Comparison of ENCODE assay signal across 9 mouse cellular contexts in genomic region chr7:112760293-112760692, GRCm38 (mm10).
A peak's percentile ranks its signal among the peaks of the same experiment; 100 is the strongest.
DNase-seq lines count a peak whose midpoint lies in the region; ATAC-seq and TF ChIP-seq lines count a peak whose summit lies in the region.
"Had no signal": no experiment of that assay in that cellular context is flagged by ENCODE, and none has a peak within 500 bp of the region (broad histone marks: within the 10 kb centered on the region; RNA-seq: fewer than 3 reads in every experiment).

No protein-coding gene starts in this region.

- intact Hi-C loops in heart, adult 2 months (cut with DNase I), result loop anchor here (2.0 to 5.0 kb wide), 2 partner anchors 79 to 107 kb away; no protein-coding TSS in a partner anchor
- intact Hi-C loops in heart, postnatal 14 days (cut with DNase I), result loop anchor here (5.0 kb wide), 1 partner anchor 78 kb away; no protein-coding TSS in a partner anchor

- 63% methylated on average over 3 of the region's 3 CpGs for WGBS in heart, adult 2 months
- 79% methylated on average over 3 of the region's 3 CpGs for WGBS in lung, postnatal 0 days
- WGBS in hindbrain, embryonic 10.5 days, result 77% methylated on average over 3 of the region's 3 CpGs
- 59% methylated on average over 3 of the region's 3 CpGs for WGBS in neural tube, embryonic 13.5 days

- TF ChIP-seq POLR2A in heart, adult 2 months (IDR thresholded peaks at IDR 0.05; ENCODE audit: insufficient read depth, low read depth, low read length), result no peak

- peaks cover 32% of the 10 kb centered on the region for H3K4me1 ChIP-seq in heart, adult 2 months (ENCODE audit: control insufficient read depth, insufficient read depth, low read length)
- peaks cover 23% of the 10 kb centered on the region; the same call in 1 of the 2 replicates for H3K4me1 ChIP-seq in lung, postnatal 0 days (ENCODE audit: insufficient read depth, low read depth, low read length)
- H3K4me1 ChIP-seq in hindbrain, embryonic 10.5 days (replicated peaks), result peaks cover 91% of the 10 kb centered on the region
- H3K4me1 ChIP-seq in neural tube, embryonic 13.5 days (replicated peaks), result peaks cover 79% of the 10 kb centered on the region
- H3K4me1 ChIP-seq: liver, embryonic 15.5 days had no signal

- peaks cover 21% of the 10 kb centered on the region for H3K36me3 ChIP-seq in heart, adult 2 months (ENCODE audit: control insufficient read depth, insufficient read depth, low read length)
- H3K36me3 ChIP-seq in lung, postnatal 0 days (ENCODE audit: insufficient read depth, low read length), result no peaks in the 10 kb centered on the region
- peaks cover 14% of the 10 kb centered on the region for H3K36me3 ChIP-seq in hindbrain, embryonic 10.5 days
- no peaks in the 10 kb centered on the region for H3K36me3 ChIP-seq in neural tube, embryonic 13.5 days
- H3K36me3 ChIP-seq: liver, embryonic 15.5 days had no signal

- no peak for TF ChIP-seq EP300 in heart, adult 2 months (IDR thresholded peaks at IDR 0.05; ENCODE audit: insufficient read depth, low read depth, low read length)
- TF ChIP-seq EP300 in lung, postnatal 0 days (IDR thresholded peaks at IDR 0.05), result no peak

- ATAC-seq in lung, postnatal 0 days, result no peak
- no peak for ATAC-seq in neural tube, embryonic 13.5 days (ENCODE audit: low read depth)
- no peak for ATAC-seq in erythroid progenitor cell, adult 5-6 weeks (replicated peaks; ENCODE audit: low FRiP score, poor library complexity, severe bottlenecking)

- no peak for TF ChIP-seq CTCF in heart, adult 2 months (IDR thresholded peaks at IDR 0.05)
- no peak for TF ChIP-seq CTCF in lung, postnatal 0 days (IDR thresholded peaks at IDR 0.05)

- H3K27me3 ChIP-seq in heart, adult 2 months (ENCODE audit: control insufficient read depth, insufficient read depth, low read length), result no peaks in the 10 kb centered on the region
- no peaks in the 10 kb centered on the region for H3K27me3 ChIP-seq in lung, postnatal 0 days (replicated peaks; ENCODE audit: insufficient read depth, low read length)
- H3K27me3 ChIP-seq in hindbrain, embryonic 10.5 days (ENCODE audit: insufficient read depth, poor library complexity, severe bottlenecking), result no peaks in the 10 kb centered on the region
- no peaks in the 10 kb centered on the region for H3K27me3 ChIP-seq in neural tube, embryonic 13.5 days
- H3K27me3 ChIP-seq: liver, embryonic 15.5 days had no signal

- peak overlapping the region; percentile 86 for H3K27ac ChIP-seq in heart, adult 2 months
- H3K27ac ChIP-seq in lung, postnatal 0 days (ENCODE audit: low read length), result 0 out of 2 replicates have a peak overlapping the region, but pooled peaks have one; percentile 3
- H3K27ac ChIP-seq in hindbrain, embryonic 10.5 days, result peak overlapping the region; percentile 81
- peak overlapping the region; percentile 73 for H3K27ac ChIP-seq in neural tube, embryonic 13.5 days (replicated peaks)
- H3K27ac ChIP-seq: liver, embryonic 15.5 days had no signal

- no peak overlapping the region for H3K4me3 ChIP-seq in heart, adult 2 months
- no peak overlapping the region for H3K4me3 ChIP-seq in lung, postnatal 0 days (ENCODE audit: low read depth, low read length)
- H3K4me3 ChIP-seq in hindbrain, embryonic 10.5 days, result no peak overlapping the region
- no peak overlapping the region for H3K4me3 ChIP-seq in neural tube, embryonic 13.5 days
- H3K4me3 ChIP-seq: liver, embryonic 15.5 days had no signal

- peaks cover 6% of the 10 kb centered on the region for H3K79me2 ChIP-seq in heart, adult 2 months (replicated peaks; ENCODE audit: control insufficient read depth, insufficient read depth, low read length)

- no peak overlapping the region for H3K9ac ChIP-seq in heart, adult 2 months (ENCODE audit: low read depth, low read length)
- no peak overlapping the region for H3K9ac ChIP-seq in lung, postnatal 0 days (replicated peaks; ENCODE audit: low read depth)
- no peak overlapping the region for H3K9ac ChIP-seq in neural tube, embryonic 13.5 days
- H3K9ac ChIP-seq: liver, embryonic 15.5 days had no signal

- no peaks in the 10 kb centered on the region for H3K9me3 ChIP-seq in lung, postnatal 0 days (ENCODE audit: low read length)
- H3K9me3 ChIP-seq in hindbrain, embryonic 10.5 days, result no peaks in the 10 kb centered on the region
- no peaks in the 10 kb centered on the region for H3K9me3 ChIP-seq in neural tube, embryonic 13.5 days
- H3K9me3 ChIP-seq: liver, embryonic 15.5 days had no signal

- no peak for DNase-seq in heart, adult 2 months
- no peak for DNase-seq in heart, postnatal 14 days
- DNase-seq in lung, postnatal 0 days (ENCODE audit: low spot score), result no peak
- no peak for DNase-seq in lung, postnatal 14 days
- DNase-seq in hindbrain, embryonic 10.5 days (ENCODE audit: low spot score), result no peak
- DNase-seq in urinary bladder, postnatal 25 days (ENCODE audit: low spot score), result no peak

- H3K4me2 ChIP-seq in lung, postnatal 0 days (replicated peaks; ENCODE audit: low read depth, low read length), result no peak overlapping the region
- no peak overlapping the region for H3K4me2 ChIP-seq in neural tube, embryonic 13.5 days
- H3K4me2 ChIP-seq: liver, embryonic 15.5 days had no signal

Comparison
In these comparisons a context has a peak if more than half of its experiments do, and no peak if none do; other contexts are left out.
1. H3K27ac ChIP-seq: peak in every context shown above with its lines; median percentile 86 in heart, adult 2 months; 81 in hindbrain, embryonic 10.5 days; 73 in neural tube, embryonic 13.5 days; 3 in lung, postnatal 0 days.